Mouse (Mus musculus): Measurements from ENCODE around the gene Aurka.

Gene Aurka

GRCm38 (mm10) chr2:172328248-172328647 lies 42.1 kb downstream of the Aurka start:
- no peak for DNase-seq (ENCODE audit: low read depth)

- no peak for DNase-seq (ENCODE audit: low read depth)
Observed at GRCm38 (mm10) chr2:172320878-172321277, 49.5 kb downstream of the Aurka start.

DNA sequence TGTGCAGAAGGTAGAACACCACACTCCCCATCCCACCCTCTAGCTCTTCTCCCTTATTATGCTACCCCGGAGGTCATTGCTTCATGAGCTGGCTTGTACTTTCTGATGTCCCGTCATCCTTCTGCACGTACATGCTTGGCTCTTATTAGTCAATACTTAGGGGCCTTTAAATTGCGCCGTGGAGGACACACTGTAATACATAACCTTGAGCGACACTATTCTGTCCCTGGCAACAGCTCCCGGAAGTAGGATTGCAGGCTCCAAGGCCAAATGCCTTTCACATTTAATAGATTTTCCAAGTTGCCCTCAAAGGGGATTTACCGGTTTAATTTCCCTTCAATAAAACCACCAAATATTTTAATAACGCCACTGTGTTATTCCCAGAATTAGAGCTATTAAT lies 58.6 kb downstream of the Aurka start:
- DNase-seq (ENCODE audit: low read depth), result no peak

- no peak for DNase-seq (ENCODE audit: low read depth)
Observed at GRCm38 (mm10) chr2:172306544-172306943, 63.8 kb downstream of the Aurka start.

Measured in fibroblast of lung, adult 2 months (primary cell).